Mouse (Mus musculus) splenic B cell, adult 2 months (primary cell): ENCODE results near the gene Il12a.

Source experiments
- DNase-seq: peaks from one replicate; pipeline ENCODE4 v3.0.0-alpha.2; 2011; ENCODE audit warnings: low read depth, low spot score
- H3K27me3 ChIP-seq: 2 replicates; pipeline ENCODE4 v1.6.1; 2012; ENCODE audit warnings: mild to moderate bottlenecking, low read length, moderate library complexity, mixed read lengths; ENCODE audit not compliant: control insufficient read depth, poor library complexity, insufficient read depth, severe bottlenecking
- H3K36me3 ChIP-seq: 2 replicates; pipeline ENCODE4 v1.6.1; 2012; ENCODE audit warnings: mild to moderate bottlenecking, low read length, moderate library complexity, mixed read lengths; ENCODE audit not compliant: control insufficient read depth, poor library complexity, insufficient read depth, severe bottlenecking

Gene Il12a

DNA sequence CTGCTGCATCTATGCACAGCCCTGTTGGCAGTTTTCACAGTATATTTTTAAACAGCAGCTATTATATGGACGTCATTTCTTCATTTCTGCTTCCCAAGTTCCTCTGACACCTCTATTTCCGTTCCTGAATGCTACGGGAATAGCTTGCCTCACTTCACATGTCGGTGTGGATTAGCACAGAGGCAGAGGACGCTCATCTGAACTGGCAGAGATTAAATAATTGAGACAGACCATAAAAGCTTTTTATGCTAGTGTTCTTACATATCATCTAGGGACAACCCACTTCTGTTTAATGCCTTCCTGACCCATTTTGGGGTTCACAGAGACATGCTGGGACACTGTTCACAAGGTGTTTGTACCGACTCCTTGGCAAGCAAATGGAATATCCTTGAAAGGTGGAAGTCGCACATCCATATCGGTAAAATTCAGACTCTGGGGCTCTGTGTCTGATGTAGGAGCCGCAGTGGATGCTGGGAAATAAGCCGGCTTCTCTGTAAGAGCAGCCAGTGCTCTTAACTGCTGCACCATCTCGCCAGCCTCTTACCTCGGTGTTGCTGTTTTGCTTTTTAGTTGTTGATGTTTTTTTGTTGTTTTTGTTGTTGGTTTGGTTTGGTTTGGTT lies 15.1 kb upstream of the Il12a start:
- no peaks in the 10 kb centered on the region for H3K36me3 ChIP-seq
- DNase-seq = no peak
- 0 out of 2 replicates have a peak, but pooled peaks cover 2% of the 10 kb centered on the region for H3K27me3 ChIP-seq

DNA sequence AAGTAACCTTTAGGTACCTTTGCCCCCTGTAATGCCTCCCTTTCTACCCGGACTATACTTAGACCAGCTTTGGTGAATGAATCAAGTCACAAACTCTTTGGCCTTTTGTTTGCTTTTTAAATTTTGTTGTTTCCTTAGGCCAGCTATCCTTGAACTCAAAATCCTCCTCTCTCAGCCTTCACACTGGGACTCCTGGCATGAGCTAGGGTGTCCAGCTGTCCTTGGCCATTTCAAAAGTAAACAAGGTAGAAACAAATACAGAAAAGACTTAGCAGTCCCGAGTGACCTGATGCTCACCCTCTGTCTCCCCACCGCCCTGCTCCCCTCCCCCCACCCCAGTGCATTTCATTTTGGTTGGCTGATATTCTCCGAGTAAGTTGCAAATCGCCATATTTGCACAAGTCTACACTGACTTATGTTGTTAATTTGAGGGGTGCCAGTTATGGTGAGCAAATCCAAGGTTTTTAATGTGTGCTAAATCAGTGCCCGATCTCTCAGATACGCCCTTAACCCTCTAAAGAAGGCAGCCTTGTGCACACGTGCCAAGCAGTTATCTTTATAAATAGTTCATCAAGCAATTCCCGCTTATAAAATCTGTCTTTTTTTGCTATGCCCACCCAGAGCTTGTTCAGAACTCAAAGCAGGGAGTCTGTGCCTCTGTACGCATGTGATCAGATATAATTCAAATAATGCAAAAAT lies 14.3 kb upstream of the Il12a start:
- Histone ChIP-seq H3K27me3 (0 out of 2 replicates have a peak, but pooled peaks cover 2% of the 10 kb centered on the region), H3K36me3 (no peaks in the 10 kb centered on the region)
- no peak for DNase-seq

GRCm38 (mm10) chr3:68676831-68677303 lies 13.6 kb upstream of the Il12a start:
- peak; percentile 62 for DNase-seq
- 0 out of 2 replicates have a peak, but pooled peaks cover 2% of the 10 kb centered on the region for H3K27me3 ChIP-seq
- no peaks in the 10 kb centered on the region for H3K36me3 ChIP-seq

DNA sequence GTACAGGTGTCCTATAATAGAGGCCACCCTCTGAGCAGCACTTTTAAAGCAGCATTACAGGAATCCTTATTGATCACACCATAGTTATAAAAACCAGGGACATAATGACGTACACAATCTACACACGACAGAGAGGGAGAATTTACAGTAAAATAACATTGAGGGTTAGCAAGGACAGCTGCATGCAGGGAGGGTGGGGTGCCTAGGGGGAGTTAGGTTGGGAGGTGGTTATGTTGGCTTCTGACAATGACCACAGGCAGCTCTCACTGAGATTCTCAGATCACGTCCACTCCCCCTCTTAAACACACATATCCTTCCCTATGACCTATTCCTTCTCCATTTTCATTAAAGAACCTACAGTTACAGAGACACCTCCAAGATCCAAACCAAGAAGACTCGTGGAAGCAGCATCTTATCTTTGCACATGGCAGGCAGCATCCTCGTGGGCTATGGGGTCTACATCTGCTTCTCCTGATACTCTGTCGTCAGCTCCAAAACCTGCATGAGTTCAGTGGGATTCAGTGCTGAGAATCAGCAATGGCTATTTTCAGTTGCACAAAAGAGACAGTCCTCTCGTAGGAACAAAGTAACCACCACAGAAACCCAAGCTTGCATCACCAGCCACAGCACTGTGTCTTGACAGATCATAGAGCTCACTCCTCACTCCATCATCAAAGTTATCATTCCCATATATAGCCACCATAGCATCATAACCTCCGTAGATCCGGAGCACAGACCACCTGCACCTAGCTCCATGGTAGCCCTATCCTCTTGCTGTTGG lies 11.4 kb upstream of the Il12a start:
- Histone ChIP-seq H3K36me3 (no peaks in the 10 kb centered on the region), H3K27me3 (0 out of 2 replicates have a peak, but pooled peaks cover 2% of the 10 kb centered on the region)
- DNase-seq = no peak

DNA sequence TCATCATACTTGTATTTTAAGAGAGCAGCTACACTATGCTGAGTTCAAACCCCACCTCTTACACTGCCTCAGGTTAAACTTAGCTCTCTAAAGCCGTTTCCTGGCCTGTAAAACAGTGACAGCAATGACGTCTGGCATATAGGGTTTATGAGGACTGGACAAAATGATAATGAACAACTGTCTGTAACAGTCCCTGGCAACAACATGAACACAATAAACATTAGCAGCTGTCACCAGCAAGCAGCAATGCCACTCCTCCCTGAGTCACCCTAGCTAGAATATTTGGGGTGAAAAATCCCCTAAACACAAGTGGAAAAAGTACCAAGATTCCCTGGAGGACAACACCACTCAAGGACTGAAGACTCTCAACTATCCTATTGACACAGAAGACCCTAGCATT lies 6.9 kb upstream of the Il12a start:
- no peaks in the 10 kb centered on the region for H3K36me3 ChIP-seq
- DNase-seq = no peak
- H3K27me3 ChIP-seq = 0 out of 2 replicates have a peak, but pooled peaks cover under 1% of the 10 kb centered on the region

DNA sequence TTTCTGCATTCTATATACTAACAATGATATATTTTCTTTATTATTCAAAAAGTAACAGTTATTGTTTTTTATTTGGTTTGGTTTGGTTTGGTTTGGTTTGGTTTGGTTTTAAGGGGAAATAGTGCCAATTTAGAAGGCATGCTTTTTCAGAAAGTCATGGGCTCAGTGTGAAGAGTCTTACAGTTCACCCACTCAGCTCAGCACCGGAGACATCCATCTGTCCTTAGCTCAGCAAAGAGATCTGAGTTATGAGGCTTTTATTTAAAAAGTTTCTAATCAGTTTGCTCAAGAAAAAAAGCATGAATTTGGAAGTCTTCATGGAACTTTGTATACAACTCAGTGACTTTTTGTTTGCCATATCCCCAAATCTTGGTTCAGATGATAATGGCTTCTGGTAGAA lies 6.2 kb upstream of the Il12a start:
- Histone ChIP-seq H3K27me3 (no peaks in the 10 kb centered on the region), H3K36me3 (no peaks in the 10 kb centered on the region)
- no peak for DNase-seq

DNA sequence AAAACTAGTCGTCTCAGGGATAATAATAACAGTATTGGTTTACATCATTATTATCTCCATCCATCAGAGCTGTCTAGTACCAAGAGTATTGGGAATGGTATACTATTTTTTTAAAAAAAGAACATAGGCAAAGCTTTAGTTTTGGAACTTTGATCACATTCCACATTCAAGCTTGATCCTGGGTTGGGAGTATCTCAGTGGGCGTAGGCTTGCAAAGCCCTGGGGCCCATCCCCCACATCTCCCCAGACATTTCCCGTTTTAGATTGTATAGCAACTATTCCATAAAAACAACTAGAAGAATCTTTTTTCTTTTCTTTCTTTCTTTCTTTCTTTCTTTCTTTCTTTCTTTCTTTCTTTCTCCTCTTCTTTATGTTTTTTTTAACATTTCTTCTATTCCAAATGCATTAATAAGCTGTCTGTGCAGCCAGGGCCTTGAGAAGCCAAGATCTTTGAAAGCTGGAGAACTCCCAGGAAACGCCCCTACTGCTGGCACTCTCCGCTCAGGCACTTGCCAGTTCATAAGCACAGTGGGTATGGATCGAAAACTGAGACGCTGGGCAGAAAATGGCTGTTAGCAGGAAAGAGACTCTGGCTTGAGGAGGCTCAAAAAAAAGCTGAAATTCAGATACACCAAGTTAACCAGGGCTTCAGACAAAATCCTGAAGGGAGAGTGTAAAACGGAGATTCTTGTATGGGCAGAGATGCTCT lies 3.4 kb upstream of the Il12a start:
- H3K36me3 ChIP-seq = no peaks in the 10 kb centered on the region
- no peak for DNase-seq

DNA sequence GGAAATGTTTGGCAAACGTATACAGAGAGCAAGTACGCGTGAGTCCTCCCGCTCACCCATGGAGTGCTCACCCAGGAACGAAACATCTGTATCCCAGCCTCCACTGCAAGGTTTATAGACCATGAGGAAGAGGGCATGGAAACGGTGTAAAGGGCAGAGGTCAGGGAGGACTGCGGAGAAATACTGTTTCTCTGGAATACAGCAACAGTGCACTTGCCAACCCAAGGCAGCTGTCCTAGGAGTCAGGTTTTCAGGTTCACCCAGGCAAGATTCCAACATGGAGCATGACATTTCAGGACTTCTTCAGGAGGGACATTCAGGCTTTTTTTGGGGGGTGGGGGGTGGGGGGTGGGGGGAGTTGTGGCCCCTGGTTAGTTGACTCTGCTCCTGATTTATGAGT lies 1.1 kb upstream of the Il12a start:
- Histone ChIP-seq H3K36me3 (no peaks in the 10 kb centered on the region), H3K27me3 (no peaks in the 10 kb centered on the region)
- DNase-seq = no peak

More for the DNA sequence above, 3.4 kb upstream of the Il12a start:
- no peaks in the 10 kb centered on the region for H3K27me3 ChIP-seq

- DNase-seq = peak; percentile 64
- H3K36me3 ChIP-seq = peaks cover 1% of the 10 kb centered on the region; the same call in 1 of the 2 replicates
- H3K27me3 ChIP-seq = no peaks in the 10 kb centered on the region
These were observed 795 bp downstream of the Il12a start for GRCm38 (mm10) chr3:68691100-68691778.

DNA sequence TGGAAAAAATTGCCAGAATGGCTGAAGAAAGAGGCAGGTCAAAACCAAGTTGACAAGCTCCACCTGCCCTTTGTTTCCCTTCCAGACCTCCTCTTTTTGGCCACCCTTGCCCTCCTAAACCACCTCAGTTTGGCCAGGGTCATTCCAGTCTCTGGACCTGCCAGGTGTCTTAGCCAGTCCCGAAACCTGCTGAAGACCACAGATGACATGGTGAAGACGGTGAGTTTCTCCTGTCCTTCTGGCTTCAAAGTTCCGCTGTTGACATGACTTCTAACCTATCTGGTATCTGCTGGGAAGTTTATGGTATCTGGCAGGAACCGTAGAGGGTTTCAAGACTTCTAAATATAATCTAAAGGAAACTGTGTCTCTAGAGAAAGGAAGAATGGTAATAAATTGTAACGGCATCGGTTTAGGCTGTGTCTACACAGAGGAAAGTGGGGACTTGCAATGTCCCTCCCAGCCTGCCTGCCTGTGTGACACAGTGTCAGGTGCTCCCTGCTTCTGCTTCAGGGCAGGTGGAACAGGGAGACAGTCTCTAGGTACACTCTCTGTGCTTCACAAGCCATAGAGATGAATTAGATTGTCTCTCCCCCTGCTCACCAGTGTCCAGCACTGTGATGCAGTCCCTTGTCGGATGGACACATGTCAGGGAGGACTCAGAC lies 1.6 kb downstream of the Il12a start:
- no peaks in the 10 kb centered on the region for H3K27me3 ChIP-seq
- peak; percentile 40 for DNase-seq
- H3K36me3 ChIP-seq = peaks cover 1% of the 10 kb centered on the region; the same call in 1 of the 2 replicates

- Histone ChIP-seq H3K36me3 (peaks cover 2% of the 10 kb centered on the region; the same call in 1 of the 2 replicates), H3K27me3 (no peaks in the 10 kb centered on the region)
- no peak for DNase-seq
These were observed 2.3 kb downstream of the Il12a start for GRCm38 (mm10) chr3:68692600-68693225.

DNA sequence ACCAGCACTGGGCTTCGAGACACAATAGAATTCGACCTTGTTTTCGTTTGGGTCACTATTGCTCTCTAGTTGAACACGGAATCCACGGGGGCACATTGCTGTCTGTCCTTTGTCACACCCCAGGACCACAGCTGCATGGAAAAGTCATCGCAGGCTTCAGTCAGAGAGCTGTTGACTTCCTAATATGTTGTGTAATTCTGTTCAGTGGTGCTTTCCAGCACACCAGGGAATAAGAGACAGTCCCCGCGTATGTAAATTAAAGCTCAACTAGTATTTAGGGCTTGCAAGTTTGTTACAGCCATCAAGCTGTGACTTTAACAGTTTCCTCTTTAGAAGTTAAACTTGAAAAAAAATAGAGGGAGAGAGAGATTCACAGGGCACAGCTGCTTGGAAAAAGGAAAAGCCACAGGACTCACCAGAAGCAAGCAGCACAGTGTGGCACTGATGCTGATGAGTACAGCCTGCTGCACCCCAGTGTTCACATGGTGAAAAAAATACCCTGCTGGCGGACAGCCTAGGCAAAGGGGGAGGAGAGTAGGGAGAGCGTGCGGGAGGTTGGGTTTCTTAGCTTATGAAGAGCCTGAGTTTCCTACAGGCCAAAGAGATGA lies 3.1 kb downstream of the Il12a start:
- DNase-seq = peak; percentile 74
- H3K36me3 ChIP-seq = peaks cover 7% of the 10 kb centered on the region
- H3K27me3 ChIP-seq = no peaks in the 10 kb centered on the region

DNA sequence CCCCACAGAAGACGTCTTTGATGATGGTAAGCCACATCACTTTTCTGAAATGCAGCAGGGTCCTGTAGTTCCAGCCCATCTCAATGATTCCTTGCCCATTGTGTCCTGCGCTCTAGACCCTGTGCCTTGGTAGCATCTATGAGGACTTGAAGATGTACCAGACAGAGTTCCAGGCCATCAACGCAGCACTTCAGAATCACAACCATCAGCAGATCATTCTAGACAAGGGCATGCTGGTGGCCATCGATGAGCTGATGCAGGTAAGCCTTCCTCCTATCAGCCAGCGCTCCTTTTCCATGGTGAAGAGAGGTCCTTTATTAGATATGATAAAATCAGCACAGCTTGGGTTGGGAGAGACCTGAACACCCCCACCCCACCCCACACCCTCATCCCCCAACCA lies 4.9 kb downstream of the Il12a start:
- no peak for DNase-seq
- H3K36me3 ChIP-seq = peaks cover 8% of the 10 kb centered on the region

More for the DNA sequence above, 4.9 kb downstream of the Il12a start:
- H3K27me3 ChIP-seq = no peaks in the 10 kb centered on the region
